Mouse (Mus musculus): ENCODE results near the gene Atp2b4. TPM values are rescaled to one million over a fixed set of nuclear protein-coding genes. Genes with fewer than 3 reads are reported as not detected.

Gene Atp2b4
- polyA plus RNA-seq, 1 experiment from 2014 or later, result 3.5 TPM

DNA sequence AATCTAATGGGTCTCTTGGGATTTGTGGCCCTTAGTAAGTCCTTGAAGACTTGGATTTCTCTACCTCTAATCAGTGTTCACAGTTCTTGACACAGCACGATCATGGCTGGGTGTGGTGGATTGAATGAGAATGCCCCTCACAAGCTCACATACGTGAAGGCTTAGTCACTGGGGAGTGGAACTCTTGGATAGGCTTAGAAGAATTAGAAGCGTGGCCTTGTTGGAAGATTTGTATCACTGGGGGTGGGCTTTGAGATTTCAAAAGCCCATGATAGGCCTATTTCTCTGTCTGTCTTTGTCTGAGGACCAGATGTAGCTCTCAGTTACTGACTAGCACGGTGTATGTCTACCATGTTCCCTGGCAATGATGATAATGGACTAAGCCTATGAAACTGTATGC, 10.8 kb downstream of the Atp2b4 start:
- Histone ChIP-seq H3K4me1 (peaks cover 13% of the 10 kb centered on the region), H3K4me3 (no peak overlapping the region), H3K9me3 (replicated peaks) (no peaks in the 10 kb centered on the region), H3K27ac (no peak overlapping the region), H3K27me3 (ENCODE audit: low read depth, poor library complexity, severe bottlenecking) (no peaks in the 10 kb centered on the region), H3K36me3 (no peaks in the 10 kb centered on the region)
- DNase-seq (ENCODE audit: low spot score), result no peak
- 90% methylated on average over 4 of the region's 4 CpGs for WGBS

DNA sequence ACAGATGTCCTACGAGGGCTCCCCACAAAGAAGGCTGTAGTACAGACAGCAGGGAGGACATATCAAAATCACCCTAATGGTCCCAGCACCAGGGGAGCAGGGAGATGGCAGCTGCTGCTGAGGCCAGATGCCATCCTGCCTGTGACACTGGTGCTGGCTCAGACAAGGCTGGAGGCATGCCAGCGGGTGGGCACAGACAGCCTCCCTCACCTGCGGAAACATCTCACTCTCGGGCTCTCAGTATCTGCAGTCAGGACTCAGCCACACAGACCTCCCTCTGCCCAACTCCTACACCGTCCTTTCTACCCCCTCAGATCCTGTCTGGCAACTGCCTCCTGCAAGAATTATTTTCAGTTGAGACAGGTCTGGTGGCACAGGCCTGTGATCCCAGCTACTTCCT, 12.0 kb downstream of the Atp2b4 start:
- H3K27ac ChIP-seq, result no peak overlapping the region
- no peaks in the 10 kb centered on the region for H3K36me3 ChIP-seq
- H3K4me3 ChIP-seq, result no peak overlapping the region
- H3K4me1 ChIP-seq, result peaks cover 13% of the 10 kb centered on the region
- H3K27me3 ChIP-seq (ENCODE audit: low read depth, poor library complexity, severe bottlenecking), result no peaks in the 10 kb centered on the region
- DNase-seq (ENCODE audit: low spot score), result no peak
- WGBS, result 75% methylated on average over 5 of the region's 5 CpGs
- no peaks in the 10 kb centered on the region for H3K9me3 ChIP-seq (replicated peaks)

DNA sequence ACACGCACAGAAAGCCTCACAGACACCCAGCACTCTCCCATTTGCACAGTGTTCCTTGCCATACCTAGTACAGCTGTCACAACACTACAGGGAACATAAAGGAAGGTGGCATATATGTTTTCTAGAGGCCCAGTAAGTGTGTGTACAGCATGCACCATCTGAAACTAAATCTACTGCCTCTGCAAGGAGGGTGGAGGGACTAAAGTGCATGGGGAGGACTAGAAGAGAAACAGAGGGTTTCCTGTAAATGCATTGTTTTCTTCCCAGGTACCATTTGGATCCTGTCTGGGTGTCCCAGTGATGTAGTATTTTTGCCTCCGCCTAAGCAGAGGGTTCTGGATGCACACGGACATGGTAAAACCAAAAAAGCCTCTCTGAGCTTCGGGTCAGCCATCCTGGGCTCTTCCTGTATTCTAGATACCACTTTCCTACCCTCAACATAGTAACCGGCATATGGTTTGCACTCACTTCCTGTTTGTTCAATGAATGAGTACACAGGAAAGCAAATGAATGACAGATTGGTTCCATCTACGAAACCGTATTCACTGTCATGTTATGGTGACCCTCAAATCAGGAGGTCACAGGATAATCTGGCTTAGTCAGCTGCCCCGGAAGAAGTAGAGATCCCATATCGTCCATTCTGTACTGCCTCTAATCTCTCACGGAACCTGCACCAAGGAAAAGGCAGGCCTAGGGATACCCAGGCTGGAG, 13.2 kb downstream of the Atp2b4 start:
- Histone ChIP-seq H3K27me3 (ENCODE audit: low read depth, poor library complexity, severe bottlenecking) (no peaks in the 10 kb centered on the region), H3K36me3 (no peaks in the 10 kb centered on the region), H3K4me1 (peaks cover 6% of the 10 kb centered on the region; the same call in 1 of the 2 replicates), H3K27ac (no peak overlapping the region), H3K9me3 (replicated peaks) (no peaks in the 10 kb centered on the region), H3K4me3 (no peak overlapping the region)
- 83% methylated on average over 10 of the region's 10 CpGs for WGBS
- DNase-seq (ENCODE audit: low spot score), result no peak

DNA sequence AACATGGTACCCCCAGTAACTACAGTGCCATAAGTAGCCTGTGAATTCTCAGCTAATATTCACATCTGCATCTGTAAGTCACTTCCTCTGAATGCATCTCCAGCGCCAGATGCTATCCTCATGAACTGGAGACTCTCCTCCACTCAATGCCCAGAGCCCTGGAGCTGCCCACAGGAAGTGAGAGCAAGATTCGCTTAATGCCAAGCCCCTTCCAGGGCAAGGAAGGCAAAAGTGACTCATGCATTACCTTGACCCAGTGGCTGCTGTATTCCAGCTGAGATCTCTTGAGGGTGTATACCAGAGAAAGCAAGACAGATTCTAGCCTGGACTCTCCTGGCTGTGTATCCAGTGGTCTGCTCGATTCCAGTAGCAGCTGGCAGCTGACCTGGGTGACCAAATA, 16.2 kb downstream of the Atp2b4 start:
- 84% methylated on average over 3 of the region's 3 CpGs for WGBS
- peaks cover 6% of the 10 kb centered on the region; the same call in 1 of the 2 replicates for H3K4me1 ChIP-seq
- H3K4me3 ChIP-seq, result no peak overlapping the region
- H3K27me3 ChIP-seq (ENCODE audit: low read depth, poor library complexity, severe bottlenecking), result no peaks in the 10 kb centered on the region
- H3K27ac ChIP-seq, result no peak overlapping the region
- DNase-seq (ENCODE audit: low spot score), result no peak
- H3K36me3 ChIP-seq, result no peaks in the 10 kb centered on the region
- no peaks in the 10 kb centered on the region for H3K9me3 ChIP-seq (replicated peaks)

DNA sequence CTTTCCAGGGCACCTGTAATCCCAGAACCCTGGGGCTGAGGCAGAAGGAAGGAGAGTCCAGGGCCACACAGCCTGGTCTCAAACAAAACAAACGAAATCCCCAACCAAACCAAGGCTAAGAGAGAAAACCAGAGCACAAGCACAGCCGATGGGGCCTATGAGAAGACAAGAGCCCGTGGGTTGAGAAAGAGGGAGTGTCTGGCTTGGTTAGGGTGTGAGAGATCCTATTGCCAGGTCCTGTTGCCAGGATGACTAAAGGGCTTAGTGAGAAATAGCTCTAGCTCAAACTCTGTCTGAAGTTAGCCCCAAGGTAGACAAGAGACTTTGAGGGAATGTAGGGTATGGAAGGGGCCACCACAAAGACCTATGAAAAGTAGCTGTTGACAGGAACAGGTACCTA, 19.3 kb downstream of the Atp2b4 start:
- H3K4me1 ChIP-seq, result peaks cover 7% of the 10 kb centered on the region
- no peaks in the 10 kb centered on the region for H3K9me3 ChIP-seq (replicated peaks)
- H3K27me3 ChIP-seq (ENCODE audit: low read depth, poor library complexity, severe bottlenecking), result no peaks in the 10 kb centered on the region
- H3K36me3 ChIP-seq, result no peaks in the 10 kb centered on the region
- WGBS, result 50% methylated on average over 3 of the region's 3 CpGs
- DNase-seq (ENCODE audit: low spot score), result no peak
- no peak overlapping the region for H3K4me3 ChIP-seq
- no peak overlapping the region for H3K27ac ChIP-seq

DNA sequence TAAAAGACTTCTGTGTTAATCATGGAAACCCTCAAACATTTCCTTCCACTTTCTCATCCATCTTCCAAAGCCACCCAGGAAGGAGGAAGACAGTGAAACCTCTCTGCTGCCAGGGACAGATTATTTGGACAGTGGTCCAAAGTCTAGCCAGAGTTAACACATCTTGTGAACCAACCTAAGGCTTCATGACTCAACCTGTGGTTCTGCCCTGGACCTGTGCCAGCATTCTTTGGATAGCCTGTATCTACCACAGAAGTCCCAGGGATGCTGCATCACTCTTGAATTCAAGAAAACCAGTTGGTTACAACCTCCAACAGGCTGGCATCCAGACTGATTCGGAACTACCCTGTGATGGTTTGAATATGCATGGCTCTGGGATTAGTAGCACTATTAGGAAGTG, 21.8 kb downstream of the Atp2b4 start:
- H3K27me3 ChIP-seq (ENCODE audit: low read depth, poor library complexity, severe bottlenecking), result no peaks in the 10 kb centered on the region
- no peaks in the 10 kb centered on the region for H3K9me3 ChIP-seq (replicated peaks)
- DNase-seq (ENCODE audit: low spot score), result no peak
- H3K4me1 ChIP-seq, result peaks cover 7% of the 10 kb centered on the region
- WGBS, result 81% methylated on average over 1 of the region's 1 CpGs
- no peak overlapping the region for H3K27ac ChIP-seq
- no peak overlapping the region for H3K4me3 ChIP-seq
- H3K36me3 ChIP-seq, result no peaks in the 10 kb centered on the region

DNA sequence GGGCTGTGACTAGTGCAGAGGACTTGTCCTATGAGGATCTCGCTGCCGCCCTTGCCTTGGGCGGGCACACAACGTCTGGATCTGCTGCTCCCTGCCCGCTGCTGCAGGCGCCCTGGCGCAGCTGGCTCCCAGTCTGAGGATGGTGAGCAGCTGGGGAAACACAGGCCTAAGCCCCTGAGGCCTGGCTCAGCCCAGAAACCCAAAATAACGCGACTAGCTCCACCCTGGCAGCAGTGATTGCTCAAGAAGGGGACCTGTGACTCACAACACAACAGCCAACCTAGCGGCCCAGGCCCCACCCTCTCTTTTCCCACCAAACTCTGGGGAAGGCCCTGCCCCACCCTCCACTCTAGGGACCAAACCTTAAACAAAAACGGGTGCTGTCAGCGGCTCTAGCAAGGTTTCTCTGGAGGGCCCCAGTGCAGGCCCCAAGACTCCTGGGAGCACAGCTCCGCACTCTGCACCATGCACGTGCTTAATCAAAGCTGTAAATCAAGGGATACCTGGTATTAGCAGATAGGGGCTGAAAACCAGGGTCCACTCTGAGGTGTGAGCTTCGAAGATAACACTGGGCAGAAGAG, 23.1 kb downstream of the Atp2b4 start:
- no peak for DNase-seq (ENCODE audit: low spot score)
- 78% methylated on average over 15 of the region's 15 CpGs for WGBS
- H3K27ac ChIP-seq, result peak overlapping the region; percentile 68
- H3K4me3 ChIP-seq, result no peak overlapping the region
- no peaks in the 10 kb centered on the region for H3K9me3 ChIP-seq (replicated peaks)
- H3K4me1 ChIP-seq, result peaks cover 7% of the 10 kb centered on the region
- no peaks in the 10 kb centered on the region for H3K27me3 ChIP-seq (ENCODE audit: low read depth, poor library complexity, severe bottlenecking)
- H3K36me3 ChIP-seq, result no peaks in the 10 kb centered on the region

DNA sequence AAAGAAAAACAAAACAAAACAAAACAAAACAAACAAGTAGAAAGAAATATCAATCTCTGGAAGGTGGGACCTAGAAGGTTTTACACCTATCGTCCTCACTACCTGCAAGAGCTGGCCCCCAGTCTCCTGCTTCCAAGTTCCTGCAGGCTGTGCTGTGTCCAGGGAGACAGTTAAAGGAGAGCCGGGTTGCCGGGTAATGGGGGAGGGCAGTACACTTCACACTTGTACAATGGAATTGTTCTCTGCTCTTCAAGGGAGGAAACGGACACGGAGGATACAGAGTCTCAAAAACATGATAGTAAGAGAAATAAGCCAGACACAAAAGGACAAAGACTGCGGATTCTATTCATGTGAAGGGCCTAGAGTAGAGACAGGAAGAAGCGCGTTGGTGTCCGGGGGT, 28.3 kb downstream of the Atp2b4 start:
- DNase-seq (ENCODE audit: low spot score), result no peak
- Histone ChIP-seq H3K36me3 (no peaks in the 10 kb centered on the region), H3K27me3 (ENCODE audit: low read depth, poor library complexity, severe bottlenecking) (no peaks in the 10 kb centered on the region), H3K4me3 (no peak overlapping the region), H3K4me1 (peaks cover 7% of the 10 kb centered on the region), H3K27ac (no peak overlapping the region; the same call in 1 of the 2 replicates), H3K9me3 (replicated peaks) (no peaks in the 10 kb centered on the region)
- WGBS, result 77% methylated on average over 9 of the region's 9 CpGs

DNA sequence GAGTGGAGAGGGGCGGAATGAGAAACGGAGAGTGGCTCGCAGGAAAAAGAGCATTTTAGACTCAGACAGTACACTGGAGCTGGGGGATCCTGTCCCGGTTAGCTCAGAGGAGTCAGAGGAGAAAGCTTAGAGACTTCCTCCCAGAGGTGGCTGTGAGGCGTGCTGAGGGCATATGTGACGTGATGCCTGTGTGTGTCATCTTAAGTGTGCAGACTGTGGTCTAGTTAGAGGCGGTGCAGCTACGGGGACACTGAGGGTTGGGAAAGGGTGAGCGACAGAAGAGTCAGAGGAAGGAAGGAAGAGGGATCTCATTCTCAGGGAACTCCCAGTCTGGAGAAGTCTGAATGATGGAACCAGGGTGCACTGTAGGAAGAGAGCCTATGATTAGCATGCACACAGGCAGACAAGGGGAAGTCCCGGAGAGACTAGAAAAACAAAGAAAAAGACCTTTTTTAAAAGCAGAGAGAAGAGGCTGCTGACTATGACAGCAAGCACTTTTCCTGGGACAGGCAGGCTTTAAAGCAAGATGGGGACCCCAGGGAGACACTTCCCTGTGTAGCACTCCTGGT, 28.9 kb downstream of the Atp2b4 start:
- Histone ChIP-seq H3K36me3 (no peaks in the 10 kb centered on the region), H3K4me3 (no peak overlapping the region), H3K4me1 (peaks cover 12% of the 10 kb centered on the region), H3K9me3 (replicated peaks) (no peaks in the 10 kb centered on the region), H3K27me3 (ENCODE audit: low read depth, poor library complexity, severe bottlenecking) (no peaks in the 10 kb centered on the region), H3K27ac (no peak overlapping the region; the same call in 1 of the 2 replicates)
- WGBS, result 78% methylated on average over 10 of the region's 10 CpGs
- DNase-seq (ENCODE audit: low spot score), result no peak

DNA sequence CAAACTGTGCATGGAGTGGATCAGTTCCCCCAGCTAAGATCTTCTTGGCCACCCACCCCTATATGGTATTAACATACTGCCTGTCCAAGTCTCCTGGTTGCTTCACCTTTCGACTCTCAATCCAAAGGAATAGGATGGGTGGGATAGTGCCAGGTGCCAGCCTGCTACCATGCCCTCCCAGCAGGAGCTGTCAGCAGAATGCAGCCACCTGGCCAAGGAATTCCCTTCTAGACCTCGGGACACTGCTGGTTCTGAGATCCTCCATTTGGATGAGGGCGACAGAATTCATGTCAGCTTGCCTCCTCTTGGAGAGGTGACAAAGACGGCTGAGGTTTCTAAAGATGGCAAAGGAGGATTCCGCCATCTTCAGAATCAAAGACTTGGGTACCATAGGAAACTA, 32.8 kb downstream of the Atp2b4 start:
- 78% methylated on average over 5 of the region's 5 CpGs for WGBS
- Histone ChIP-seq H3K27me3 (ENCODE audit: low read depth, poor library complexity, severe bottlenecking) (no peaks in the 10 kb centered on the region), H3K36me3 (no peaks in the 10 kb centered on the region), H3K9me3 (replicated peaks) (no peaks in the 10 kb centered on the region), H3K4me1 (peaks cover 46% of the 10 kb centered on the region), H3K27ac (peak overlapping the region; percentile 82), H3K4me3 (no peak overlapping the region)
- no peak for DNase-seq (ENCODE audit: low spot score)

DNA sequence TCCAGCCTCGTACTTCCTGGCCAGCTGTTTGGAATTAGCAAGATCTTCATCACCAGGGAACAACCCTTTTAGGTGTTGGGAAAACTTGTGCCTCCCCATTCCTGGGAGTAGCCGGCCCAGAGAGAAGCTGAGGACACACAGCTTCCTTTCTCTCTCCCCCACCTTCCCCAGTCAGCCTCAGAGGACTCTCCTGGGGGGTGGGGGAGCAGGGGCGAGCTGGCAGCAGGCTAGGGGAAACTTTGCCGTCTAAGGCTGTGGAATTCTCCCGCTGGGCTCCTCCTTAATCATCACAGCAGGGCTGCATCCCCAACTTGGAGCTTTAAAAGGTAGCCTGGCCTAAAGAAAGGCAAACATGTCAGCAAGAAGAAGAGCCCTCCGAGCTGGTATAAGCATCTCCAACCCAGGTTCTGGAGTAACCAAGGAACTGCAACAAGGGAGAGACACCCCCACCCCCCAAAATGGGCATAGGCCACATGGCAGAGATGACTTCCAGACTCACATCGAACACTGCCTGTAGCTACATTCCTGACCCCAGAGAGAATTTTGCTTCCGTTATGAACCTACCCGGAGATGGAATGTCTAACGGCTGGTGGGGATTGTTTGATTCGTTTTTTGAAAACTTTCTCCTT, 33.8 kb downstream of the Atp2b4 start:
- peak overlapping the region; percentile 82 for H3K27ac ChIP-seq
- H3K36me3 ChIP-seq, result no peaks in the 10 kb centered on the region
- no peak for DNase-seq (ENCODE audit: low spot score)
- H3K9me3 ChIP-seq (replicated peaks), result no peaks in the 10 kb centered on the region
- peaks cover 55% of the 10 kb centered on the region for H3K4me1 ChIP-seq
- no peak overlapping the region for H3K4me3 ChIP-seq
- 23% methylated on average over 11 of the region's 11 CpGs for WGBS
- no peaks in the 10 kb centered on the region for H3K27me3 ChIP-seq (ENCODE audit: low read depth, poor library complexity, severe bottlenecking)

DNA sequence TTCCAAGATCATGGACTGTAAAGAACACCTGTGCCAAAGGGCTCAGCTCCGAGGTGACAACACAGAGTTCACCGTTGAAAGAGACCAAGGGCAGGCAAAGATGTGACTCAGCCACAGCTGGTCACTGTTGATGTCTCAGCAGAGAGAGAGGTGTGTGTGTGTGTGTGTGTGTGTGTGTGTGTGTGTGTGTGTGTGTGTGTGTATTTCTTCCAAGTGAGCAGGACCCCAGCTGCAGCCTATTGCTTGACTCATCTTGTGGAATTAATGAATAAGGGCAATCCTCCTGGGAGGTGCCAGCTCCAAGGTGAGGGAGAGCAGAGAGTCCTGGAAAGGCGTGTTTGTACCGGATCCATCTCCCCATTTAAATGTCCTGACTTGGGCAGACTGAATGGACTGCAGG, 35.5 kb downstream of the Atp2b4 start:
- no peak for DNase-seq (ENCODE audit: low spot score)
- H3K27ac ChIP-seq, result peak overlapping the region; percentile 64

DNA sequence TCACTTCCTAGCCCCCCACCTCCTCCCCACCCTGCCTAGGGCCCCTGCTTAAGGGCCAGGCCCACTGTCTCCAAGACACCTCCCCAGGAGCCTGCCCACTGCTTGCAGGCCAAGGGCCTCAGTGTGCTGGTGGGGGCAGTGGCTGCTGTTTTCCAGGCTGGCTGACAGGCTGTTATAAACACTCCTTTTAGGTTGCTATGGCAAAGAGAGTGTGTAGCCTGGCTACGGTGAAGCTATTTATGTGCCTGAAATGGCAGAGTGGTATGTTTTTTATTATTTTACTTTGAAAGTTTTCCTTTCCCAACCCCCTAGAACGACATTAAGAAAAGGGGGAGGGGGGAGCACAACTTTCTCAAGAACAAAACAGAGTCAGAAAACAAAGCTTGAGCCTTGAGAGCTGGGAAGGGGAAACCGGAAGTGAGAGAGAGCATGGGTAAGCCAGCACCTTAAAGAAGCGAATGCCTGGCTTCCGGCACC, 37.9 kb downstream of the Atp2b4 start:
- peaks cover 64% of the 10 kb centered on the region for H3K4me1 ChIP-seq

More for the DNA sequence above, 35.5 kb downstream of the Atp2b4 start:
- no peaks in the 10 kb centered on the region for H3K27me3 ChIP-seq (ENCODE audit: low read depth, poor library complexity, severe bottlenecking)
- no peak overlapping the region for H3K4me3 ChIP-seq
- 75% methylated on average over 4 of the region's 4 CpGs for WGBS
- no peaks in the 10 kb centered on the region for H3K9me3 ChIP-seq (replicated peaks)
- peaks cover 65% of the 10 kb centered on the region for H3K4me1 ChIP-seq
- H3K36me3 ChIP-seq, result no peaks in the 10 kb centered on the region

More for the DNA sequence above, 37.9 kb downstream of the Atp2b4 start:
- Histone ChIP-seq H3K9me3 (replicated peaks) (no peaks in the 10 kb centered on the region), H3K4me3 (no peak overlapping the region), H3K27ac (peak overlapping the region; percentile 83), H3K36me3 (no peaks in the 10 kb centered on the region), H3K27me3 (ENCODE audit: low read depth, poor library complexity, severe bottlenecking) (0 out of 2 replicates have a peak, but pooled peaks cover 3% of the 10 kb centered on the region)
- WGBS, result 41% methylated on average over 5 of the region's 5 CpGs
- peak; percentile 60 for DNase-seq (ENCODE audit: low spot score)
